Mouse (Mus musculus) spleen, adult 2 months (tissue): ENCODE measurements around the gene Arl14ep.

ENCODE experiments used
- CTCF ChIP-seq: fragments of 200-500 bp; IDR thresholded peaks from 2 replicates; pipeline ENCODE4 v1.5.1; 2011; ENCODE audit warnings: mild to moderate bottlenecking, inconsistent platforms; ENCODE audit not compliant: insufficient read depth, insufficient read length, insufficient replicate concordance; ENCODE audit errors: extremely low read depth
- POLR2A ChIP-seq: fragments of 200-500 bp; IDR thresholded peaks from 2 replicates; pipeline ENCODE4 v1.6.1; 2011; ENCODE audit warnings: low read depth, low read length, inconsistent platforms

DNA sequence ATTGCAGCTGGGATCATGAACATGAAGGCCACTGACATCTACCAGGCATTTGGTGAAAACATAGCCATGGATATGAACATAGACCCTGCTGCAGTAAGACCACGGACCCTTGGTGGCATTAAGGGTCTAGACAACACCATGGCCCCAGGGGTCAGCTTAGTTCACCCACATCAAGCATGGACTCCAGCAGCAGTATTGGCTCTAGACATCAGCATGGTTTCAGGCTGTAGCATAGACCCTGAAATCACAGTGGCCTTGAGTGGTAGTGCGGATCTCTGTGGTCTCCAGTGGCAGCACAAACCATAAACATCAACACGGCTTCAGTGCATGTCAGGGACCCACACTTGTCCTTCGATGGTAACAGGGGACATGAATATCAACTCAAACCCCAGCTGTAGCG lies 48.5 kb upstream of the Arl14ep start:
- TF ChIP-seq CTCF, result no peak
- TF ChIP-seq POLR2A, result no peak
